Mouse (Mus musculus) cerebellum, adult 18-20 months (tissue): Measurements from ENCODE around the gene Cox20.

Experiments used
- DNase-seq, 2 experiments: peaks; one replicate each; pipeline ENCODE4 v3.0.0; 2021

The Cox20 gene

GRCm38 (mm10) chr1:178357776-178358710 lies 39.1 kb downstream of the Cox20 start:
- DNase-seq = no peak

GRCm38 (mm10) chr1:178360264-178360663 lies 41.3 kb downstream of the Cox20 start:
- no peak for DNase-seq

GRCm38 (mm10) chr1:178360702-178361101 lies 41.8 kb downstream of the Cox20 start:
- DNase-seq = no peak

DNA sequence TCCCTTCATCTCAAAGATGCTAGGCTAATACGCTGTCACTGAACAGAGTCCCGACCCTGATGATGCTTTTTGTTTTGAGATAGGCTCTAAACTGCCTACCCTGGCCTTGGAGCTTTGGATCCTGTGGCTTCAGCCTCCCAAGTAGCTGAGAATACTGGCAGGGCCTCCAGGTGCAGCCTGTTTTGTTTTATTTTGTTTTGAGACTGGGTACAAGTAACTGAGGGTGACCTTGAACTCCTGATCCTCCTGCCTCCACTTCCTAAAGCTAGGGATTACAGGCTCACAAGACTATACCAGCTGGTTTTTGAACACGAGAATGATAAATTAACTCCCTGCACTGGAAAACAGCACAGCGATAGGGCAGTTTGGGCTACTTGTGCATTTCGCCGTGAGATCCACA lies 46.2 kb downstream of the Cox20 start:
- DNase-seq = no peak

DNA sequence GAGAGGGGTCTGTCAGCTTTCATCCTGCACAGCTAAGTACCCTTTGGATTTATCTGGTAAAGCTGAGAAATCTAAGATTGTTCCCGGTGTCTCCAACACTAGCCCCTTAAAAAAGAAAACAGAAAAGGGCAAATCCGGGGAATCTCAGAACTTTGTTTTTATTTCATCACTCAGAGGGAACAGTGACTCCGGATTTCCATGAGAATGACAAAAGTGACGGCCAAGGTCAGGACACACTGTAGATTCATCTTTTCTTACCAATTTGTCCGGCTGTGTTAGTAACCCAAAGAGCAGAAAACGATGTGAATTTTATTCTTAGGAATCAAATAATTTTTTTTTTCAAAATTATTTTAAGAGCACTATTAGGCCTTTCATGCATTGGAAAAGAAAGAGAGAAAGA lies 49.2 kb downstream of the Cox20 start:
- peak in 1 of 2 experiments; percentile 7 for DNase-seq

DNA sequence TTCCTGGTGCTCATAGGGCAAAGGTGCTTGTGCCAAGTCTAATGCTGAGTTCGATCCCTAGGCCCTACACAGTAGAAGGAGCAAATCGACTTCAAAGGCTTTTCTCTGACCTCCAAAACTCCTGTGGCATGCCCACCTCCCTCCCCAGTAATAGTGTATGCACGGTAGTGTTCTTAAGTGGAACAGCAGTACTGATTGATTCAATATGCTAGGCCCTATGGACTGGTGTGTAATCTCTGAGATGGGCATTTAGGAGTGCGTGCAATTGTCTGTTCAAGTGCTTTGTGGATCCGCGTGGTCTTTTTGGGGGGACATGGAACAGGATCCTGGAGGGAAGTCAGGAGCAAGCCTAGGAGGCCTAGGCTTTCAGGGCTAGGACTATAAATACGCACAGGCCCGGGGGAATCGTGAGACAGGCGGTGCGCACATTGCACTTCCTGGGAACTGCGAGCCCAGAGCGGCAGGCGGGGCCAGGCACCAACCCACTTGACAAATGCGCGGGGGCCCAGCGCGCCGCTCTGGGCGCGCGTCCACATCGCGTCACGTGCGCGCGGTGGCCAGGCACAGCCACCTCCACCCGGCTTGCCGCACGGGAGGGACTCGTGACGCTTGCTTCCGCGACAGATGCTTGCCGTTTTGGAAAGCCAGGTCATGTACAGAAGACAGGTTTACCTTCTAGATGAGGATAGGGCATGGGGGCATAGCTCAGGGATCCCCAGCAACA lies 49.8 kb downstream of the Cox20 start:
- peak; percentile 96 to 97 for DNase-seq

GRCm38 (mm10) chr1:178369272-178369651 lies 50.3 kb downstream of the Cox20 start:
- peak in 1 of 2 experiments; percentile 65 for DNase-seq
